Mouse (Mus musculus) liver, adult 2 months (tissue): Measurements from ENCODE around the gene Clmn. TPM values are rescaled to one million over a fixed set of nuclear protein-coding genes. Genes with fewer than 3 reads are reported as not detected.

Experiments used
- DNase-seq: peaks from one replicate; pipeline ENCODE4 v3.0.0-alpha.2; 2011; ENCODE audit warnings: low read depth, low spot score; ENCODE audit errors: extremely low read depth
- H3K27ac ChIP-seq: fragments of 200-500 bp; replicated peaks from 2 replicates; pipeline ENCODE4 v1.5.1; 2012; ENCODE audit warnings: low read depth, mild to moderate bottlenecking, control low read depth, inconsistent platforms, low read length; ENCODE audit not compliant: insufficient read depth
- H3K27me3 ChIP-seq: fragments of 200-500 bp; 2 replicates; pipeline ENCODE4 v1.6.1; 2012; ENCODE audit warnings: mild to moderate bottlenecking, moderate library complexity, low read length, inconsistent platforms; ENCODE audit not compliant: control insufficient read depth, insufficient read depth
- H3K36me3 ChIP-seq: fragments of 200-500 bp; 2 replicates; pipeline ENCODE4 v1.6.1; 2012; ENCODE audit warnings: low read length, inconsistent platforms; ENCODE audit not compliant: control insufficient read depth, insufficient read depth
- H3K4me1 ChIP-seq: fragments of 200-500 bp; 2 replicates; pipeline ENCODE4 v1.6.1; 2011; ENCODE audit warnings: low read length; ENCODE audit not compliant: control insufficient read depth, insufficient read depth
- H3K4me3 ChIP-seq: fragments of 200-500 bp; 2 replicates; pipeline ENCODE4 v1.5.1; 2011; ENCODE audit warnings: low read depth, mild to moderate bottlenecking, control low read depth, low read length, moderate library complexity; ENCODE audit not compliant: insufficient read depth
- H3K79me2 ChIP-seq: fragments of 200-500 bp; 2 replicates; pipeline ENCODE4 v1.6.1; 2012; ENCODE audit warnings: inconsistent platforms, mild to moderate bottlenecking, low read length, moderate library complexity; ENCODE audit not compliant: control insufficient read depth, insufficient read depth
- H3K9ac ChIP-seq: fragments of 200-500 bp; 2 replicates; pipeline ENCODE4 v1.6.1; 2012; ENCODE audit warnings: low read depth, mild to moderate bottlenecking, control low read depth, inconsistent platforms, low read length
- CTCF ChIP-seq: fragments of 200-500 bp; IDR thresholded peaks from 2 replicates; pipeline ENCODE4 v1.5.1; 2011; ENCODE audit warnings: low read depth, low read length, control low read depth
- POLR2A ChIP-seq: fragments of 200-500 bp; IDR thresholded peaks from 2 replicates; pipeline ENCODE4 v1.6.1; 2011; ENCODE audit warnings: low read length, control low read depth; ENCODE audit not compliant: insufficient read depth; ENCODE audit errors: extremely low read depth
- WGBS: fragments of 180-500 bp; shearing (Covaris S2); methylation state at CpG from one replicate; pipeline ENCODE4 v1.1.7; 2018; 5-methylcytosine and 5-hydroxymethylcytosine counted together
- polyA plus RNA-seq: library from polyadenylated mRNA; depleted of rRNA; stranded (reverse); fragments of >200 nt; gene quantifications from 2 replicates; pipeline ENCODE4 v1.2.3, GENCODE M21; 2012
- total RNA-seq: library from RNA; depleted of rRNA; stranded (reverse); fragments of >200 nt; gene quantifications from 2 replicates; pipeline ENCODE4 v1.2.3, GENCODE M21; 2014

The Clmn gene
- total and polyA plus RNA-seq, 2 experiments: 13.7 to 20.4 TPM

- no peaks in the 10 kb centered on the region for H3K79me2 ChIP-seq
- no peaks in the 10 kb centered on the region for H3K27me3 ChIP-seq
- no peaks in the 10 kb centered on the region for H3K36me3 ChIP-seq
- no peak overlapping the region for H3K9ac ChIP-seq
- peaks cover 5% of the 10 kb centered on the region for H3K4me1 ChIP-seq
- no peak for TF ChIP-seq POLR2A
- no peak for TF ChIP-seq CTCF
- no peak overlapping the region for H3K4me3 ChIP-seq
- H3K27ac ChIP-seq: no peak overlapping the region
- no peak for DNase-seq
- 58% methylated on average over 3 of the region's 3 CpGs for WGBS
Observed at GRCm38 (mm10) chr12:104876053-104876452, 11.2 kb upstream of the Clmn start.

DNA sequence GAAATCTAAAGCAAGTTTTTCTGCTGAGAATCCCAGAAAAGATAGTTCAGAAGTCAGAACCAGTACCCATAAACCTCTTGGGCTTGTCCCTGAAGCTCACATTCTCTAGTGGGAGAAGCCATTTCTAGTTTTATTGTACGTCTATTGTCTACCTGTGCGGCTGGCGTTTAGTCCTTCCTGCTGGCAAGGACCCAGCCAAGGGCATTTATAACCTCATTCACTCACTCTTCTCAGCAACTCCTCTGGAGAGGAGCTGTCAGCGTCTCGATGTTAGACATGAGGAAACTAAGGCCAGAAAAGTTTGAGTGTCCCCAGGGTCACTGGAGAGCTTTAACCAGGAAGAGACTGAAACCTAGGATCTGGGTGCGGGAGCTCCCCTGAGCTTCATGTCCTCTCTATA, 7.1 kb upstream of the Clmn start:
- no peak for DNase-seq
- Histone ChIP-seq H3K27ac (no peak overlapping the region), H3K36me3 (no peaks in the 10 kb centered on the region), H3K9ac (no peak overlapping the region), H3K79me2 (no peaks in the 10 kb centered on the region), H3K27me3 (no peaks in the 10 kb centered on the region), H3K4me3 (no peak overlapping the region), H3K4me1 (peaks cover 5% of the 10 kb centered on the region)
- TF ChIP-seq CTCF (no peak), POLR2A (no peak)
- 93% methylated on average over 6 of the region's 6 CpGs for WGBS

- DNase-seq: no peak
- H3K4me1 ChIP-seq: peaks cover 3% of the 10 kb centered on the region
- peaks cover under 1% of the 10 kb centered on the region; the same call in 1 of the 2 replicates for H3K79me2 ChIP-seq
- H3K27me3 ChIP-seq: no peaks in the 10 kb centered on the region
- H3K9ac ChIP-seq: no peak overlapping the region
- no peak overlapping the region for H3K27ac ChIP-seq
- no peaks in the 10 kb centered on the region for H3K36me3 ChIP-seq
- WGBS: 83% methylated on average over 3 of the region's 3 CpGs
- TF ChIP-seq CTCF: no peak
- H3K4me3 ChIP-seq: no peak overlapping the region
Observed at GRCm38 (mm10) chr12:104869737-104870136, 4.9 kb upstream of the Clmn start.

DNA sequence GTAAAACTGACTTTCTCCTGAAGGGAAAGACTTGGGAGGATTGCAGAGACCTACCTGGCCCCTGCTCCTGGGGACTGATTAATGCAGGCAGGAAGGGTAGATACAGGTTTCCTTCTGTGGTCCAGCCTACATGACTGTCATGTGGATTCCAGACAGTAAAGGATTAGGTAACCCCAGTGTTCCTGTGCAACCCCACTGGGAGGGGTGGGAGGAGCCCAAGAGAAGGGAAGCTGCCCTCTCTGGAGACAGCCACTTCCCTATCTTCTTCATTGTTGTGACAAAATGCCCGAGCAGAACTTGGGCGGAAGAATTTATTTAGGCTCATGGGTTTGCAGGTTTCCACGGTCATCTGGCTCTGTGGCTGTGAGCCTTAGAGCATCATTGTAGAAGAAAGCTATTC, 3.6 kb upstream of the Clmn start:
- H3K4me3 ChIP-seq: no peak overlapping the region
- no peak for TF ChIP-seq CTCF
- TF ChIP-seq POLR2A: no peak
- H3K36me3 ChIP-seq: no peaks in the 10 kb centered on the region
- H3K27me3 ChIP-seq: no peaks in the 10 kb centered on the region
- no peak for DNase-seq
- 74% methylated on average over 3 of the region's 3 CpGs for WGBS
- no peak overlapping the region for H3K27ac ChIP-seq
- peaks cover 3% of the 10 kb centered on the region for H3K4me1 ChIP-seq
- H3K79me2 ChIP-seq: peaks cover 4% of the 10 kb centered on the region; the same call in 1 of the 2 replicates
- H3K9ac ChIP-seq: no peak overlapping the region

DNA sequence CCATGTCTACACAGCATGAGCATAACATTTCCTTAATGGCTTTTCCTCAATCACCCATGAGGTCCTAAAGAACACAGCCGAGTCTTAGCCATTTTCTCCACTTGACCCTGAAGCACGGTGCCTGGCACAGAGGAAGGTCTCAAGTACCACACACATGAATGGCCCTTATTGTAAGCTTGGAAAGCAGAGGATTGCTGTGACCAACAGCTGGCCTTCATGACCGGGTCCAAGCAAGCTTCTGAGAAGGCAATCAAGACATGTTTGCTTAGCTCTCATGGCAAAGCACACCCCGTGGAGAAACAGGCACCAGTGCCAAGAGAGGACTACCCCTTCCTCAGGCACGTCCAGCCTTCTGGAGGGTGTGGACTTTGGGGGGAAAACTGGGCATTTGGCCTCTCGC, 3.0 kb upstream of the Clmn start:
- no peak for TF ChIP-seq POLR2A
- no peak for TF ChIP-seq CTCF
- no peak for DNase-seq
- no peaks in the 10 kb centered on the region for H3K36me3 ChIP-seq
- H3K9ac ChIP-seq: no peak overlapping the region
- peaks cover 7% of the 10 kb centered on the region; the same call in 1 of the 2 replicates for H3K79me2 ChIP-seq
- peaks cover 6% of the 10 kb centered on the region for H3K4me1 ChIP-seq
- no peak overlapping the region for H3K4me3 ChIP-seq
- no peak overlapping the region for H3K27ac ChIP-seq
- 66% methylated on average over 6 of the region's 6 CpGs for WGBS
- no peaks in the 10 kb centered on the region for H3K27me3 ChIP-seq

DNA sequence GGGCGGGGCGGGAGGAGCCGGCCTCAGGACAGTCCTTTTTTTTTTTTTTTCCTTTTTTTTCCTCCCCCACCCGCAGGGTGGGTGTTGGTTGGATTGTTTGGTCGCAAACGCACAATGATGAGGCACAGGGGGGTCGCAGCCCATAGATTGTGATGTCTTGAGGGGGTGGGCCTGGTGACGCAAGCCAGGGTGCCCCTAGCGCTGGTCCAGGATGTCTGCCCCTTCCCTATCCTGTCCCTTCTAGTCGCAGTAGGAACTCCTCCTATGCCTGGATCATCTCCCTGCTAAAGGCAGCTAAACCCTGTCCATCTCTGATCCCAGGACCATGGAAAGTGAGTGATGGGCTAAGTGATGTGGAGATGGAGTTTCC, 275 bp upstream of the Clmn start:
- TF ChIP-seq POLR2A: no peak
- TF ChIP-seq CTCF: no peak
- H3K36me3 ChIP-seq: no peaks in the 10 kb centered on the region
- H3K79me2 ChIP-seq: peaks cover 30% of the 10 kb centered on the region
- no peak overlapping the region for H3K27ac ChIP-seq
- H3K4me3 ChIP-seq: peak overlapping the region; percentile 39; the same call in 1 of the 2 replicates
- WGBS: 4% methylated on average over 7 of the region's 10 CpGs
- H3K27me3 ChIP-seq: no peaks in the 10 kb centered on the region
- no peak for DNase-seq
- H3K4me1 ChIP-seq: peaks cover 30% of the 10 kb centered on the region
- H3K9ac ChIP-seq: peak overlapping the region; percentile 49
